ENCODE assay signal across 22 mouse cellular contexts in the genomic region with DNA sequence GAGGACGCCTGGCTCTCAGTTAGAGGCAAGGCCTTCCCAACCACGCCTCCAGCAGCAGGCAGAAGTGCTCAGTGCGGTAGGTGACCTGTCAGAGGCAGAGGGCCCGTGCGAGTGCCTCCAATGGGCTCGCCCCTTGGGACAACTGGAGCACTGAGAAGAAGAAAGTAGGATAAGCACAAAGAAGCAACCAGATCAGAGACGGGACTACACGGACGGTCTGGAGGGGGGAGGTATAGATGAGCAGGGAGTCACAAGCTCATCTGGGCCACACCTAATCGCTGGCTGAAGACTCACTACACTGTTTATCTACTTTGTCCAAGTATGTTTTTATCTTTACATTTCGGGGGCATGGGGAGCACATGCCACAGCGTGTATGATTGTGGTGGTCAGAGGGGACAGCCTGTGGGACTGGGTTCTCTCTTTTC. TPM values are rescaled to one million over a fixed set of nuclear protein-coding genes. Genes with fewer than 3 reads are reported as not detected.
DNase-seq lines count a peak whose midpoint lies in the region; ATAC-seq and TF ChIP-seq lines count a peak whose summit lies in the region.
"Had no signal": no experiment of that assay in that cellular context is flagged by ENCODE, and none has a peak within 500 bp of the region (broad histone marks: within the 10 kb centered on the region; RNA-seq: fewer than 3 reads in every experiment).

No protein-coding gene starts in this region.

- TF ChIP-seq CTCF in ES-Bruce4 (IDR thresholded peaks at IDR 0.05; ENCODE audit: low read depth, low read length) (no peak), MEL (IDR thresholded peaks at IDR 0.05 in 2 of 3, conservative IDR thresholded peaks at IDR 0.05 in 1 of 3; ENCODE audit: control insufficient read depth in 1 of 3, insufficient read depth in 1 of 3, low read depth in 2 of 3, low read length in 3 of 3, poor library complexity in 1 of 3, severe bottlenecking in 1 of 3) (no peak)
- TF ChIP-seq CTCF in liver, embryonic 14.5 days (IDR thresholded peaks at IDR 0.05; ENCODE audit: low read depth): no peak

- H3K9ac ChIP-seq in ES-Bruce4 (ENCODE audit: low read depth, poor library complexity, severe bottlenecking) (no peak overlapping the region), MEL (ENCODE audit: control insufficient read depth, low read depth, low read length, poor library complexity, severe bottlenecking) (peak overlapping the region; percentile 15; the same call in 1 of the 2 replicates)
- peak overlapping the region; percentile 61 for H3K9ac ChIP-seq in liver, embryonic 14.5 days (replicated peaks)
- no peak overlapping the region for H3K9ac ChIP-seq in heart, embryonic 11.5 days (ENCODE audit: low read depth, low read length)
- H3K9ac ChIP-seq: forebrain, embryonic 12.5 days had no signal

- H3K79me2 ChIP-seq in MEL (ENCODE audit: control insufficient read depth, insufficient read depth, low read length, poor library complexity): no peaks in the 10 kb centered on the region

- intact Hi-C loops in left cerebral cortex, postnatal 36 days (cut with DNase I): no loop called here

- no peak for TF ChIP-seq POLR2A in ES-Bruce4 (IDR thresholded peaks at IDR 0.05; ENCODE audit: insufficient read depth, low read length)
- no peak for TF ChIP-seq POLR2A in MEL (IDR thresholded peaks at IDR 0.05; ENCODE audit: control insufficient read depth in 1 of 2, insufficient read depth in 1 of 2, low read depth in 1 of 2, low read length in 2 of 2, poor library complexity in 1 of 2)

- H3K36me3 ChIP-seq in ES-Bruce4 (ENCODE audit: control insufficient read depth, insufficient read depth, low read length, poor library complexity, severe bottlenecking) (no peaks in the 10 kb centered on the region), MEL (ENCODE audit: control insufficient read depth in 1 of 2, insufficient read depth in 2 of 2, low read length in 2 of 2) (peaks cover 0 to 8% of the 10 kb centered on the region in 2 experiments; a peak in 2 of 4 replicates)
- peaks cover 8% of the 10 kb centered on the region for H3K36me3 ChIP-seq in liver, embryonic 14.5 days (replicated peaks; ENCODE audit: control insufficient read depth, insufficient read depth, low read depth)
- peaks cover 9% of the 10 kb centered on the region; the same call in 1 of the 2 replicates for H3K36me3 ChIP-seq in heart, embryonic 11.5 days (ENCODE audit: control insufficient read depth, insufficient read depth, low read length)

- H3K4me1 ChIP-seq in ES-Bruce4 (ENCODE audit: control insufficient read depth, insufficient read depth, low read length) (peaks cover 5% of the 10 kb centered on the region), MEL (ENCODE audit: control insufficient read depth in 1 of 2, insufficient read depth in 2 of 2, low read length in 2 of 2) (peaks cover 0 to 12% of the 10 kb centered on the region in 2 experiments; a peak in 2 of 4 replicates)
- peaks cover 17 to 28% of the 10 kb centered on the region in 2 experiments for H3K4me1 ChIP-seq in liver, embryonic 14.5 days (replicated peaks; ENCODE audit: control insufficient read depth in 2 of 2, insufficient read depth in 2 of 2, low read length in 1 of 2)
- no peaks in the 10 kb centered on the region for H3K4me1 ChIP-seq in heart, embryonic 11.5 days (ENCODE audit: control insufficient read depth, insufficient read depth, low read length)

- H3K4me2 ChIP-seq in liver, embryonic 14.5 days (ENCODE audit: low read depth): peak overlapping the region; percentile 69
- no peak overlapping the region for H3K4me2 ChIP-seq in heart, embryonic 11.5 days
- H3K4me2 ChIP-seq: forebrain, embryonic 12.5 days had no signal

- WGBS in liver, embryonic 14.5 days (ENCODE audit: insufficient replicate concordance): 19% methylated on average over 12 of the region's 12 CpGs
- 73% methylated on average over 12 of the region's 12 CpGs for WGBS in heart, embryonic 11.5 days (ENCODE audit: insufficient replicate concordance)

- DNase-seq in MEL (ENCODE audit: low read depth, low spot score): peak; percentile 70
- peak; percentile 60 to 66 (median 65) for DNase-seq in liver, embryonic 14.5 days (ENCODE audit: low read depth in 3 of 3, low spot score in 3 of 3)
- no peak for DNase-seq in left cerebral cortex, postnatal 36 days (ENCODE audit: low spot score in 2 of 2)
- no peak for DNase-seq in spleen, adult 18-20 months
- DNase-seq: cerebellum, adult 8-10 months; heart, postnatal 4 days; kidney, adult 18-20 months; kidney, postnatal 10 days; thymus, postnatal 36 days had no signal

- H3K4me3 ChIP-seq in ES-Bruce4 (ENCODE audit: low read depth, low read length): peak overlapping the region; percentile 24
- peak overlapping the region; percentile 10 to 24; a peak in 2 of 4 replicates for H3K4me3 ChIP-seq in MEL (ENCODE audit: control insufficient read depth in 1 of 2, insufficient read depth in 1 of 2, low read depth in 2 of 2, low read length in 2 of 2)
- peak overlapping the region; percentile 0 to 31; a peak in 2 of 4 replicates for H3K4me3 ChIP-seq in liver, embryonic 14.5 days (ENCODE audit: insufficient read depth in 1 of 2, low read depth in 2 of 2, low read length in 2 of 2)
- H3K4me3 ChIP-seq in heart, embryonic 11.5 days (ENCODE audit: low read depth, low read length): no peak overlapping the region
- H3K4me3 ChIP-seq: forebrain, embryonic 12.5 days; layer of hippocampus, adult 2 months; left cerebral cortex, adult 2 months had no signal

- no peak for TF ChIP-seq RAD21 in MEL (IDR thresholded peaks at IDR 0.05; ENCODE audit: low read depth, low read length)

- ATAC-seq in common myeloid progenitor, adult 5-6 weeks (replicated peaks; ENCODE audit: low read depth, poor library complexity, severe bottlenecking): peak; percentile 65
- ATAC-seq in liver, embryonic 14.5 days (ENCODE audit: insufficient read depth): peak; percentile 95
- no peak for ATAC-seq in heart, embryonic 11.5 days (replicated peaks; ENCODE audit: insufficient number of reproducible peaks, low FRiP score, low TSS enrichment)
- ATAC-seq: hindbrain, embryonic 16.5 days; lung, postnatal 0 days; Patski had no signal

- H3K27me3 ChIP-seq in ES-Bruce4 (ENCODE audit: control insufficient read depth, insufficient read depth, low read length, poor library complexity, severe bottlenecking): no peaks in the 10 kb centered on the region
- no peaks in the 10 kb centered on the region for H3K27me3 ChIP-seq in MEL (ENCODE audit: control insufficient read depth in 1 of 2, insufficient read depth in 2 of 2, low read length in 2 of 2)
- no peaks in the 10 kb centered on the region for H3K27me3 ChIP-seq in liver, embryonic 14.5 days (ENCODE audit: control insufficient read depth, insufficient read depth, low read length)
- no peaks in the 10 kb centered on the region for H3K27me3 ChIP-seq in heart, embryonic 11.5 days (ENCODE audit: control insufficient read depth, insufficient read depth, low read length)
- H3K27me3 ChIP-seq: forebrain, embryonic 12.5 days; Patski had no signal

- H3K27ac ChIP-seq in ES-Bruce4 (ENCODE audit: insufficient read depth, low read length): peak overlapping the region; percentile 53
- peak overlapping the region; percentile 41 for H3K27ac ChIP-seq in MEL (ENCODE audit: control insufficient read depth, low read depth, low read length)
- H3K27ac ChIP-seq in liver, embryonic 14.5 days: peak overlapping the region; percentile 86
- no peak overlapping the region for H3K27ac ChIP-seq in heart, embryonic 11.5 days (ENCODE audit: low read depth, low read length)
- H3K27ac ChIP-seq: forebrain, embryonic 12.5 days; layer of hippocampus, adult 2 months; left cerebral cortex, adult 2 months had no signal

- H3K9me3 ChIP-seq in ES-Bruce4 (replicated peaks; ENCODE audit: control insufficient read depth, insufficient read depth, low read length, poor library complexity, severe bottlenecking) (no peaks in the 10 kb centered on the region), MEL (replicated peaks; ENCODE audit: insufficient read depth, low read length) (no peaks in the 10 kb centered on the region)
- no peaks in the 10 kb centered on the region for H3K9me3 ChIP-seq in liver, embryonic 14.5 days (ENCODE audit: control insufficient read depth, low read length)
- H3K9me3 ChIP-seq in heart, embryonic 11.5 days (replicated peaks; ENCODE audit: control insufficient read depth, low read length): no peaks in the 10 kb centered on the region
- H3K9me3 ChIP-seq: forebrain, embryonic 12.5 days had no signal

- TF ChIP-seq EP300 in ES-Bruce4 (IDR thresholded peaks at IDR 0.05; ENCODE audit: insufficient read depth, low read depth, low read length): 0 out of 2 replicates have a peak, but pooled peaks have one; percentile 4
- TF ChIP-seq EP300 in MEL (IDR thresholded peaks at IDR 0.05; ENCODE audit: low read depth in 1 of 2, low read length in 2 of 2): peak; percentile 74 to 82
- TF ChIP-seq EP300 in liver, embryonic 14.5 days (IDR thresholded peaks at IDR 0.05; ENCODE audit: low read depth): peak; percentile 82

RNA-seq across cellular contexts. Expression of a gene that starts 35.3 kb away (rescaled TPM):
- polyA plus RNA-seq in ES-Bruce4 (2011; ENCODE audit: insufficient read depth, insufficient read length, low read depth, missing spikeins) (167 and 196 TPM in 2 replicates), MEL (2012; ENCODE audit: insufficient read depth in 1 of 2, insufficient read length in 2 of 2, low read depth in 1 of 2, low replicate concordance in 2 of 2, missing spikeins in 1 of 2) (100 to 1,000 TPM; 174 to 342 TPM)
- total RNA-seq in MEL (2012; rRNA removed): 152 and 166 TPM in 2 replicates
- total RNA-seq in common myeloid progenitor, adult 5-6 weeks (2017): 129 and 146 TPM in 2 replicates
- 23.2 and 38.0 TPM in 2 replicates for polyA plus RNA-seq in liver, embryonic 14.5 days (2012; rRNA removed)
- polyA plus RNA-seq in liver, embryonic 14.5 days (2014; fragmentation: Nextera tagmentation; extraction: Ambion mirVana): 65.5 and 75.3 TPM in 2 replicates
- total RNA-seq in left cerebral cortex, postnatal 36 days (2021): 10 to 100 TPM; 40.6 to 46.6 TPM
- 115 and 116 TPM in 2 replicates for polyA plus RNA-seq in heart, embryonic 11.5 days (2014; fragmentation: Nextera tagmentation; extraction: Ambion mirVana)

RNA-seq across cellular contexts. Expression of a gene that starts 40.5 kb away (rescaled TPM):
- polyA plus RNA-seq in ES-Bruce4 (2011; ENCODE audit: insufficient read depth, insufficient read length, low read depth, missing spikeins): 24.2 and 26.7 TPM in 2 replicates
- 3.7 and 5.8 TPM in 2 replicates for total RNA-seq in MEL (2012; rRNA removed)
- 1 to 10 TPM in 1 of 2 experiments, not detected in 1; 6.9 TPM for polyA plus RNA-seq in MEL (2012; ENCODE audit: insufficient read depth in 1 of 2, insufficient read length in 2 of 2, low read depth in 1 of 2, low replicate concordance in 2 of 2, missing spikeins in 1 of 2)
- total RNA-seq in common myeloid progenitor, adult 5-6 weeks (2017): 43.2 and 55.4 TPM in 2 replicates
- polyA plus RNA-seq in liver, embryonic 14.5 days (2012; rRNA removed): 2.5 and 3.0 TPM in 2 replicates
- polyA plus RNA-seq in liver, embryonic 14.5 days (2014; fragmentation: Nextera tagmentation; extraction: Ambion mirVana): 3.4 and 3.5 TPM in 2 replicates
- total RNA-seq in left cerebral cortex, postnatal 36 days (2021): 10 to 100 TPM; 52.7 to 58.5 TPM
- 4.1 and 4.9 TPM in 2 replicates for polyA plus RNA-seq in heart, embryonic 11.5 days (2014; fragmentation: Nextera tagmentation; extraction: Ambion mirVana)

RNA-seq across cellular contexts. Expression of a gene that starts 45.3 kb away (rescaled TPM):
- 6.7 and 7.2 TPM in 2 replicates for polyA plus RNA-seq in ES-Bruce4 (2011; ENCODE audit: insufficient read depth, insufficient read length, low read depth, missing spikeins)
- total RNA-seq in MEL (2012; rRNA removed): 41.3 and 42.2 TPM in 2 replicates
- 10 to 100 TPM in 1 of 2 experiments, not detected in 1; 53.2 TPM for polyA plus RNA-seq in MEL (2012; ENCODE audit: insufficient read depth in 1 of 2, insufficient read length in 2 of 2, low read depth in 1 of 2, low replicate concordance in 2 of 2, missing spikeins in 1 of 2)
- total RNA-seq in common myeloid progenitor, adult 5-6 weeks (2017): 15.3 and 16.2 TPM in 2 replicates
- 36.7 and 37.2 TPM in 2 replicates for polyA plus RNA-seq in liver, embryonic 14.5 days (2012; rRNA removed)
- polyA plus RNA-seq in liver, embryonic 14.5 days (2014; fragmentation: Nextera tagmentation; extraction: Ambion mirVana): 62.7 and 63.3 TPM in 2 replicates
- total RNA-seq in left cerebral cortex, postnatal 36 days (2021): 1 to 10 TPM; 6.9 to 7.8 TPM
- 43.9 and 45.3 TPM in 2 replicates for polyA plus RNA-seq in heart, embryonic 11.5 days (2014; fragmentation: Nextera tagmentation; extraction: Ambion mirVana)

RNA-seq across cellular contexts. Expression of a gene that starts 54.2 kb away (rescaled TPM):
- 1.1 and 1.7 TPM in 2 replicates for polyA plus RNA-seq in ES-Bruce4 (2011; ENCODE audit: insufficient read depth, insufficient read length, low read depth, missing spikeins)
- total RNA-seq in MEL (2012; rRNA removed): 1.7 and 2.0 TPM in 2 replicates
- polyA plus RNA-seq in MEL (2012; ENCODE audit: insufficient read depth in 1 of 2, insufficient read length in 2 of 2, low read depth in 1 of 2, low replicate concordance in 2 of 2, missing spikeins in 1 of 2): 1 to 10 TPM in 1 of 2 experiments, not detected in 1; 1.8 TPM
- not detected in 2 replicates for total RNA-seq in common myeloid progenitor, adult 5-6 weeks (2017)
- polyA plus RNA-seq in liver, embryonic 14.5 days (2012; rRNA removed): 0.04 TPM in 2 replicates
- 0.10 and 0.18 TPM in 2 replicates for polyA plus RNA-seq in liver, embryonic 14.5 days (2014; fragmentation: Nextera tagmentation; extraction: Ambion mirVana)
- total RNA-seq in left cerebral cortex, postnatal 36 days (2021): under 1 TPM; 0.25 to 0.41 TPM
- polyA plus RNA-seq in heart, embryonic 11.5 days (2014; fragmentation: Nextera tagmentation; extraction: Ambion mirVana): 0.24 and 0.34 TPM in 2 replicates
- total RNA-seq: adrenal gland, adult 18-20 months; gastrocnemius, postnatal 4 days; heart, postnatal 4 days; layer of hippocampus, adult 2 months; megakaryocyte, adult 5-6 weeks; midbrain, postnatal 0 days had no signal
- polyA plus RNA-seq: hindbrain, embryonic 16.5 days; lung, postnatal 0 days had no signal

Comparison
In these comparisons a context has a peak if more than half of its experiments do, and no peak if none do; other contexts are left out.
1. H3K9ac ChIP-seq: peak in MEL (single experiment) and liver, embryonic 14.5 days (single experiment); none in ES-Bruce4 (single experiment) and heart, embryonic 11.5 days (single experiment).
2. DNase-seq: peak in MEL (single experiment) and liver, embryonic 14.5 days (3 of 3); none in left cerebral cortex, postnatal 36 days (0 of 2) and spleen, adult 18-20 months (0 of 2).